Mouse (Mus musculus) limb, embryonic 14.5 days (tissue): ENCODE data around the gene Wdr77. TPM values are rescaled to one million over a fixed set of nuclear protein-coding genes. Genes with fewer than 3 reads are reported as not detected.

ENCODE experiments used
- ATAC-seq: fragments of 200-750 bp; cut with Nextera tagmentation; 2 replicates; pipeline ENCODE4 v1.8.0; 2017; ENCODE audit warnings: low read depth, moderate number of reproducible peaks, moderate TSS enrichment; ENCODE audit not compliant: low FRiP score
- DNase-seq: peaks from one replicate; pipeline ENCODE4 v3.0.0-alpha.2; 2015; ENCODE audit warnings: low spot score
- H3K27ac ChIP-seq: fragments of 300-500 bp; sonication (generic); replicated peaks from 2 replicates; pipeline ENCODE4 v1.5.1; 2014; ENCODE audit warnings: low read depth, mild to moderate bottlenecking, low read length, moderate library complexity, mixed read lengths
- H3K27me3 ChIP-seq: fragments of 300-500 bp; sonication (generic); 2 replicates; pipeline ENCODE4 v1.6.1; 2014; ENCODE audit warnings: low read length, mixed read lengths; ENCODE audit not compliant: control insufficient read depth, insufficient read depth
- H3K36me3 ChIP-seq: fragments of 300-500 bp; sonication (generic); 2 replicates; pipeline ENCODE4 v1.6.1; 2014; ENCODE audit warnings: mild to moderate bottlenecking, low read length, moderate library complexity, mixed read lengths; ENCODE audit not compliant: control insufficient read depth, insufficient read depth
- H3K4me1 ChIP-seq: fragments of 300-500 bp; sonication (generic); 2 replicates; pipeline ENCODE4 v1.6.1; 2014; ENCODE audit warnings: antibody characterized with exemption, low read length, mixed read lengths; ENCODE audit not compliant: control insufficient read depth, insufficient read depth
- H3K4me2 ChIP-seq: fragments of 300-500 bp; sonication (generic); replicated peaks from 2 replicates; pipeline ENCODE4 v1.6.1; 2014; ENCODE audit warnings: low read depth, mild to moderate bottlenecking, low read length, moderate library complexity; ENCODE audit not compliant: severe bottlenecking
- H3K4me3 ChIP-seq: fragments of 300-500 bp; sonication (generic); replicated peaks from 2 replicates; pipeline ENCODE4 v1.5.1; 2014; ENCODE audit warnings: low read length
- H3K9ac ChIP-seq: fragments of 300-500 bp; sonication (generic); 2 replicates; pipeline ENCODE4 v1.6.1; 2014; ENCODE audit warnings: mild to moderate bottlenecking, low read depth, low read length, moderate library complexity; ENCODE audit not compliant: severe bottlenecking
- H3K9me3 ChIP-seq: fragments of 300-500 bp; sonication (generic); 2 replicates; pipeline ENCODE4 v1.6.1; 2016; ENCODE audit warnings: low read length; ENCODE audit not compliant: control insufficient read depth
- POLR2A ChIP-seq: fragments of 200-500 bp; IDR thresholded peaks from 2 replicates; pipeline ENCODE4 v1.8.0; 2012; ENCODE audit warnings: inconsistent platforms, mild to moderate bottlenecking, moderate library complexity, borderline replicate concordance; ENCODE audit not compliant: insufficient read depth, insufficient read length; ENCODE audit errors: extremely low read depth
- WGBS: fragments of 180-500 bp; shearing (Covaris S2); extraction: QIAGEN DNeasy Blood & Tissue Kit; methylation state at CpG from one replicate; pipeline ENCODE4 v1.1.7; 2014; 5-methylcytosine and 5-hydroxymethylcytosine counted together
- polyA plus RNA-seq, 2 experiments: library from polyadenylated mRNA; depleted of rRNA in 1 of 2; stranded (reverse) in 1 of 2; unstranded in 1 of 2; fragments of >200 nt; fragmentation: Nextera tagmentation in 1 of 2; extraction: Ambion mirVana in 1 of 2; gene quantifications; 2 replicates each; pipeline versions ENCODE4 v1.2.1 to v1.2.3; 2012 to 2014

The Wdr77 gene
- polyA plus RNA-seq, 2 experiments = 92.1 to 107 TPM

DNA sequence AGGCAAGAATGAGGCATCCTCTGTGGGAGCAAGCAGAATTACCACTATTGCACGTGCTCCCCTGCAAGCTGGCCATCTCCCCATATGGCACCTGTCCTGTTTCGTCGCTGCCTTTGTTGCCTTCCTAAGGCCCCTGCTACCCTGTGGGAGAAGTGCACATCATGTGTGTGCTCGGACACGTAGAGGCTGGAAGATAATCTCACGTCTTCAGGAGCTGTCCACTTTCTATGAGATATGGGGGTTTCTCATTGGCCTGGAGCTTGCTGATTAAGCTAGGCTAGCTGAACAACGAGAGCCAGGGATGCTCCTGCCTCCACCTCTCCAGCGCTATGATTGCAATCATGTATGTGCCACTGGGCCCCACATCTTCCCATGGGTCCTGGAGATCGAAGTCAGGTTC lies 34.6 kb upstream of the Wdr77 start:
- DNase-seq = no peak
- TF ChIP-seq POLR2A = no peak
- Histone ChIP-seq H3K4me1 (no peaks in the 10 kb centered on the region), H3K36me3 (no peaks in the 10 kb centered on the region), H3K9ac (no peak overlapping the region), H3K4me3 (no peak overlapping the region), H3K27ac (no peak overlapping the region), H3K4me2 (no peak overlapping the region), H3K27me3 (no peaks in the 10 kb centered on the region), H3K9me3 (no peaks in the 10 kb centered on the region)
- no peak for ATAC-seq
- WGBS = 87% methylated on average over 9 of the region's 9 CpGs

DNA sequence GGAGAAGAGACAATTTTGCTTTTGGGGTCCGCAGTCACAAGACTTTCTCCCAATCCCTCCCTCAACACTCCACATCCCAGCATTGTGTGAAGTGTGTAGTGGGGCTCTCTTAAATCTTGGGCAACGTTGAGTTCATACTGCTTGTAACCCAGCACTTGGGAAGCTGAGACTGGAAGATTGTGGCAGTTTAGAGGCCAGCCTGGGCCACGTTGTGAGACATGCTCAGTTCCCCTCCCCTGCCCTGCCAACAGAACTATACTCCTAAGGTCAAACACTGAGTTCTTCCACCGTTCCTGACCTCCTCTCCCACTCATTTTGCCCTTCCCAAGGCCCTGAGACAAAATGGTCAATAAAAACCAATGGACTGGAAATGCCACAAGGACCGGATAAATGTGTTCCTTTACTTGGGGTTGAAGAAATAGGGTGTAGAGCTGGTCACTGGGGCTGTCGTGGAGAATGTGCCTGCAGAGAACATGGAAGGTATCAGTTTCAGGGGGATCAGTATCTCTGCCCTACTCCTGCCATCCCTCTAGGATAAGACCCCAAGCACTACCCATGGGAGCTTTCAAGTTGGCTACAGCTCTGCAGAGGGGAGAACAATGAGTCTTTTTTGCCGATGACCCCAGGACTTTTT lies 31.5 kb upstream of the Wdr77 start:
- TF ChIP-seq POLR2A = no peak
- Histone ChIP-seq H3K9ac (no peak overlapping the region), H3K27me3 (no peaks in the 10 kb centered on the region), H3K4me2 (no peak overlapping the region), H3K27ac (no peak overlapping the region), H3K9me3 (no peaks in the 10 kb centered on the region), H3K4me1 (no peaks in the 10 kb centered on the region), H3K4me3 (no peak overlapping the region), H3K36me3 (no peaks in the 10 kb centered on the region)
- WGBS = 79% methylated on average over 7 of the region's 7 CpGs
- ATAC-seq (no peak), DNase-seq (no peak)

DNA sequence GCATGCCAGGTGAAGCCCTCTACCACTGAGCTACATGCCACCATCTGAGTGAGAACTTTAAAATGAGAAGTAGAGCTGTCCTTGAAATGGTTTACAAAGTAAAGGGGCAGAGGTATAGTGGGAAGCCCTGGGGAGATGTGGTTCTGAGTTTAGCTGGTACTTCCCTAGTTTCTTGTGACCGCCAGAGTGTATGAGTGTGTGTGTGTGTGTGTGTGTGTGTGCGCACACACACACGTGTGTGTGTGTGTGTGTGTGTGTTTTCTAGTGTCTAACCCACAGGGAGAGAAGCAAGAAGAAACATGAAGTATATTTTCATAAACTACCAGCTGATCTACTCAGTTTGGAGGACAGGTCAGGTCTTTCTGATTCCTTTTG lies 31.0 kb upstream of the Wdr77 start:
- Histone ChIP-seq H3K27me3 (no peaks in the 10 kb centered on the region), H3K27ac (no peak overlapping the region), H3K9me3 (no peaks in the 10 kb centered on the region), H3K4me2 (no peak overlapping the region), H3K4me1 (no peaks in the 10 kb centered on the region), H3K9ac (no peak overlapping the region), H3K4me3 (no peak overlapping the region), H3K36me3 (no peaks in the 10 kb centered on the region)
- WGBS = 68% methylated on average over 3 of the region's 3 CpGs
- no peak for TF ChIP-seq POLR2A
- DNase-seq = no peak
- no peak for ATAC-seq

DNA sequence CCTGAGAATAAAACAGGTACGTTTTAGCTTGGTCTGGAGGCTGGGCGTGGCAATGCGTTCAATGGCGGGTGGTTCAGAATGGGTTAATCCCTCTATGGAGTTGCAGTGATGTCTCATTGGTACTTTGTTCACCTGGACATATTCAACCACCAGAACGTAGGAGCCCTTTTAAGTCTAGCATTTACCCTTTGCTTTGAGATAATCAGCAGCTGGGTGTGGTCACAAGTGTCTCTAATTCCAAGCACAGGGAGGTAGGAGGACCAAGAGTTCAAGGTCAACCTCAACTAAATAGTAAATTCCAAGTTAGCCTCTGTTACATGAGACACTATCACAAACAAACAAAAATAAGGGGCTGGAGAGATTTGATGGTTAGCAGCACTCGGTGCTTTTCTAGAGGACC lies 30.4 kb upstream of the Wdr77 start:
- Histone ChIP-seq H3K27ac (no peak overlapping the region), H3K4me3 (no peak overlapping the region), H3K27me3 (no peaks in the 10 kb centered on the region), H3K36me3 (no peaks in the 10 kb centered on the region), H3K9ac (no peak overlapping the region), H3K9me3 (no peaks in the 10 kb centered on the region), H3K4me1 (no peaks in the 10 kb centered on the region), H3K4me2 (no peak overlapping the region)
- 84% methylated on average over 6 of the region's 6 CpGs for WGBS
- DNase-seq (no peak), ATAC-seq (no peak)
- no peak for TF ChIP-seq POLR2A

DNA sequence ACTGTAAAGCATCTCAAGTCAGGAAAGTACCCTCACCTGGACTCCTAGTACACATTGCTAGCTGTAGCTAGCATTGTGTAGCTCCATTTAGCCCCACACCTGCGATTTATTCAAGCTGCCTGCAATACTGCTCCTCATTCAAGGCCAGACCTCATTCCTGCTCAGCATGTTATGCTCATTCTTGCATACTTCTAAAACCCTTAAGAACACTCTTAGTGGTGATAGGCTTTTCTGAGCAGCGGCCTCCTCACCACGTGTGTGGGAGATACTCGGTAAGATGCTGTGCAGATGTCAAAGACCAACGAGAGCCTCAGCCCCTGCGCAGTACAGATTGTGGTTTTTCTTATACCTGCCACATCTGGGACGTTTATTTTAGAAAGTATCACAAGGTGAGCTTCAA lies 29.3 kb upstream of the Wdr77 start:
- Histone ChIP-seq H3K4me2 (no peak overlapping the region), H3K27me3 (no peaks in the 10 kb centered on the region), H3K36me3 (no peaks in the 10 kb centered on the region), H3K9me3 (no peaks in the 10 kb centered on the region), H3K4me3 (no peak overlapping the region), H3K4me1 (no peaks in the 10 kb centered on the region), H3K9ac (no peak overlapping the region), H3K27ac (no peak overlapping the region)
- TF ChIP-seq POLR2A = no peak
- no peak for DNase-seq
- no peak for ATAC-seq
- WGBS = 82% methylated on average over 7 of the region's 7 CpGs

DNA sequence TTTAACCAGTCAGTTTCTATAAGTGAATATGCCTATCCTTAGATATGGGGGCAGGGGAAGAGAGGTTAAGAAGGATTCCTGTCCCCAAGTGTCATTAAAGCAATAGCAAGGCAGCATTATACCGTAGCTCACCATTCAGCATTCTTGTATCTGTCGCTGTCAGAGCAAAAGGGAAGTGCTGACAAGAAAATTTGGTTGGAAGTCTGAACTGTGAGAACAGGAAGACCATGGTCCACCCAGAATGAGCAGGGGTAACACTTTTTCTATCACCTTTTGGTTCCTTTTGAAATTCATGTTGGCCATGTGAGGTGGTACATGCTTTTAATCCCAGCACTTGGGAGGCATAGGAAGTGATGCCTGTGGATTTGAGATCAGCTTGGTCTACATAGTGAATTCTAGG lies 28.1 kb upstream of the Wdr77 start:
- 93% methylated on average over 2 of the region's 2 CpGs for WGBS
- no peak overlapping the region for H3K4me3 ChIP-seq
- H3K36me3 ChIP-seq = no peaks in the 10 kb centered on the region
- no peak overlapping the region for H3K9ac ChIP-seq
- no peaks in the 10 kb centered on the region for H3K9me3 ChIP-seq
- no peak for TF ChIP-seq POLR2A
- H3K4me1 ChIP-seq = no peaks in the 10 kb centered on the region
- no peak overlapping the region for H3K4me2 ChIP-seq
- H3K27ac ChIP-seq = no peak overlapping the region
- ATAC-seq (no peak), DNase-seq (no peak)
- no peaks in the 10 kb centered on the region for H3K27me3 ChIP-seq
